Mouse (Mus musculus): ENCODE results near the gene Cxcl17.

Cxcl17 gene

GRCm38 (mm10) chr7:25429886-25430784 is 17.4 kb upstream of the Cxcl17 start:
- TF ChIP-seq GATA4 (IDR thresholded peaks at IDR 0.05; ENCODE audit: insufficient replicate concordance, low read length): no peak

GRCm38 (mm10) chr7:25428321-25428720 is 15.6 kb upstream of the Cxcl17 start:
- no peak for TF ChIP-seq GATA4 (IDR thresholded peaks at IDR 0.05; ENCODE audit: insufficient replicate concordance, low read length)

- TF ChIP-seq GATA4 (IDR thresholded peaks at IDR 0.05; ENCODE audit: insufficient replicate concordance, low read length): no peak
Measured at GRCm38 (mm10) chr7:25427144-25427543, 14.5 kb upstream of the Cxcl17 start.

GRCm38 (mm10) chr7:25424429-25424828 is 11.7 kb upstream of the Cxcl17 start:
- no peak for TF ChIP-seq GATA4 (IDR thresholded peaks at IDR 0.05; ENCODE audit: insufficient replicate concordance, low read length)

GRCm38 (mm10) chr7:25422286-25422841 is 9.7 kb upstream of the Cxcl17 start:
- TF ChIP-seq GATA4 (IDR thresholded peaks at IDR 0.05; ENCODE audit: insufficient replicate concordance, low read length): no peak

- no peak; the same call in 1 of the 2 replicates for TF ChIP-seq GATA4 (IDR thresholded peaks at IDR 0.05; ENCODE audit: insufficient replicate concordance, low read length)
Measured at GRCm38 (mm10) chr7:25419943-25420342, 7.3 kb upstream of the Cxcl17 start.

GRCm38 (mm10) chr7:25419536-25419935 is 6.8 kb upstream of the Cxcl17 start:
- no peak for TF ChIP-seq GATA4 (IDR thresholded peaks at IDR 0.05; ENCODE audit: insufficient replicate concordance, low read length)

GRCm38 (mm10) chr7:25417597-25417996 is 4.9 kb upstream of the Cxcl17 start:
- TF ChIP-seq GATA4 (IDR thresholded peaks at IDR 0.05; ENCODE audit: insufficient replicate concordance, low read length): no peak

GRCm38 (mm10) chr7:25411861-25412260 is 825 bp downstream of the Cxcl17 start:
- no peak for TF ChIP-seq GATA4 (IDR thresholded peaks at IDR 0.05; ENCODE audit: insufficient replicate concordance, low read length)

- no peak for TF ChIP-seq GATA4 (IDR thresholded peaks at IDR 0.05; ENCODE audit: insufficient replicate concordance, low read length)
Measured at GRCm38 (mm10) chr7:25410969-25411615, 1.6 kb downstream of the Cxcl17 start.

- TF ChIP-seq GATA4 (IDR thresholded peaks at IDR 0.05; ENCODE audit: insufficient replicate concordance, low read length): no peak
Measured at GRCm38 (mm10) chr7:25409114-25409760, 3.4 kb downstream of the Cxcl17 start.

GRCm38 (mm10) chr7:25406468-25406867 is 6.2 kb downstream of the Cxcl17 start:
- TF ChIP-seq GATA4 (IDR thresholded peaks at IDR 0.05; ENCODE audit: insufficient replicate concordance, low read length): no peak

- no peak for TF ChIP-seq GATA4 (IDR thresholded peaks at IDR 0.05; ENCODE audit: insufficient replicate concordance, low read length)
Measured at GRCm38 (mm10) chr7:25402671-25403101, 10.0 kb downstream of the Cxcl17 start.

GRCm38 (mm10) chr7:25401986-25402385 is 10.7 kb downstream of the Cxcl17 start:
- TF ChIP-seq GATA4 (IDR thresholded peaks at IDR 0.05; ENCODE audit: insufficient replicate concordance, low read length): no peak

- no peak for TF ChIP-seq GATA4 (IDR thresholded peaks at IDR 0.05; ENCODE audit: insufficient replicate concordance, low read length)
Measured at GRCm38 (mm10) chr7:25401551-25401950, 11.1 kb downstream of the Cxcl17 start.

Measured in liver, adult (tissue).